In genomic region chrX:101772035-101772434, GRCm38 (mm10) we compare ENCODE assay signal across 9 mouse cellular contexts. TPM values are rescaled to one million over a fixed set of nuclear protein-coding genes. Genes with fewer than 3 reads are reported as not detected.
DNase-seq lines count a peak whose midpoint lies in the region; ATAC-seq and TF ChIP-seq lines count a peak whose summit lies in the region.
"Had no signal": no experiment of that assay in that cellular context is flagged by ENCODE, and none has a peak within 500 bp of the region (broad histone marks: within the 10 kb centered on the region; RNA-seq: fewer than 3 reads in every experiment).

No protein-coding gene starts in this region.

- peaks cover 32% of the 10 kb centered on the region for H3K27me3 ChIP-seq in kidney, embryonic 15.5 days
- no peaks in the 10 kb centered on the region for H3K27me3 ChIP-seq in G1E (ENCODE audit: insufficient read depth, low read length)
- H3K27me3 ChIP-seq: neural tube, embryonic 12.5 days had no signal

- no peak for ATAC-seq in kidney, embryonic 15.5 days (replicated peaks; ENCODE audit: low FRiP score)
- no peak for ATAC-seq in G1E (ENCODE audit: extremely low read depth, insufficient number of reproducible peaks, low FRiP score, poor library complexity, severe bottlenecking)
- no peak for ATAC-seq in monocyte, adult 5-6 weeks (replicated peaks; ENCODE audit: insufficient number of reproducible peaks, low FRiP score, low TSS enrichment, poor library complexity, severe bottlenecking)

- no peak overlapping the region for H3K27ac ChIP-seq in kidney, embryonic 15.5 days
- H3K27ac ChIP-seq: neural tube, embryonic 12.5 days had no signal

- H3K4me3 ChIP-seq in kidney, embryonic 15.5 days (replicated peaks): no peak overlapping the region
- no peak overlapping the region for H3K4me3 ChIP-seq in G1E (ENCODE audit: low read depth, low read length)
- H3K4me3 ChIP-seq: neural tube, embryonic 12.5 days had no signal

- no peaks in the 10 kb centered on the region for H3K9me3 ChIP-seq in kidney, embryonic 15.5 days (replicated peaks)
- H3K9me3 ChIP-seq in G1E (replicated peaks): no peaks in the 10 kb centered on the region
- H3K9me3 ChIP-seq: neural tube, embryonic 12.5 days had no signal

- no peak overlapping the region for H3K9ac ChIP-seq in kidney, embryonic 15.5 days
- H3K9ac ChIP-seq: neural tube, embryonic 12.5 days had no signal

- H3K36me3 ChIP-seq in kidney, embryonic 15.5 days: no peaks in the 10 kb centered on the region
- H3K36me3 ChIP-seq in G1E (replicated peaks): no peaks in the 10 kb centered on the region
- H3K36me3 ChIP-seq: neural tube, embryonic 12.5 days had no signal

- WGBS in kidney, embryonic 15.5 days: 45% methylated on average over 5 of the region's 5 CpGs

- intact Hi-C loops in heart, postnatal 14 days (cut with DNase I): loop anchor here (5.0 kb wide), 1 partner anchor 100 kb away; no protein-coding TSS in a partner anchor
- intact Hi-C loops in left cerebral cortex, postnatal 4 days (cut with DNase I): no loop called here

- peak; percentile 66 for TF ChIP-seq CTCF in G1E (IDR thresholded peaks at IDR 0.05; ENCODE audit: low read depth, low read length)

- no peaks in the 10 kb centered on the region for H3K4me1 ChIP-seq in kidney, embryonic 15.5 days
- no peaks in the 10 kb centered on the region for H3K4me1 ChIP-seq in G1E (ENCODE audit: insufficient read depth, low read depth, low read length)
- H3K4me1 ChIP-seq: neural tube, embryonic 12.5 days had no signal

- H3K4me2 ChIP-seq in kidney, embryonic 15.5 days: no peak overlapping the region
- H3K4me2 ChIP-seq: neural tube, embryonic 12.5 days had no signal

- DNase-seq in kidney, adult 11 months: peak; percentile 27
- DNase-seq in G1E (ENCODE audit: low spot score): peak; percentile 22
- peak; percentile 31 for DNase-seq in c-Kit-positive CD71-positive TER-119-negative erythroid progenitor cells, embryonic 14.5 days (ENCODE audit: low read depth)
- DNase-seq in heart, postnatal 14 days: peak; percentile 29 to 67
- peak; percentile 32 for DNase-seq in left cerebral cortex, postnatal 4 days
- peak; percentile 26 for DNase-seq in right cerebral cortex, adult 18-20 months

RNA-seq across cellular contexts. Expression of gene Gm4779, which starts 22.2 kb away (rescaled TPM):
- polyA plus RNA-seq in kidney, embryonic 15.5 days (2015; fragmentation: Nextera tagmentation; extraction: Ambion mirVana): 0.18 and 0.26 TPM in 2 replicates
- total RNA-seq in G1E (2014; fragmentation: Nextera tagmentation): not detected in 2 replicates
- not detected in 2 replicates for total RNA-seq in G1E (2017)
- polyA plus RNA-seq in G1E (2012): not detected in 2 replicates
- not detected for total RNA-seq in heart, postnatal 14 days (2021)
- under 1 TPM in 1 of 2 experiments, not detected in 1; 0.28 TPM for total RNA-seq in left cerebral cortex, postnatal 4 days (2021)
- 0.87 TPM in 1 of 3 replicates, not detected in the others for total RNA-seq in monocyte, adult 5-6 weeks (2017)

RNA-seq across cellular contexts. Expression of gene 8030474K03Rik, which starts 22.4 kb away (rescaled TPM):
- polyA plus RNA-seq in kidney, embryonic 15.5 days (2015; fragmentation: Nextera tagmentation; extraction: Ambion mirVana): 0.36 TPM in 2 replicates
- total RNA-seq in G1E (2014; fragmentation: Nextera tagmentation): not detected in 2 replicates
- not detected in 2 replicates for total RNA-seq in G1E (2017)
- polyA plus RNA-seq in G1E (2012): not detected in 2 replicates
- total RNA-seq in heart, postnatal 14 days (2021): not detected
- under 1 TPM in 1 of 2 experiments, not detected in 1; 0.34 TPM for total RNA-seq in left cerebral cortex, postnatal 4 days (2021)
- total RNA-seq in monocyte, adult 5-6 weeks (2017): not detected in 3 replicates
- polyA plus RNA-seq: neural tube, embryonic 12.5 days had no signal

RNA-seq across cellular contexts. Expression of gene Cxcr3, which starts 38.0 kb away (rescaled TPM):
- polyA plus RNA-seq in kidney, embryonic 15.5 days (2015; fragmentation: Nextera tagmentation; extraction: Ambion mirVana): 0.14 and 0.24 TPM in 2 replicates
- total RNA-seq in G1E (2014; fragmentation: Nextera tagmentation) (not detected in 2 replicates), G1E (2017) (not detected in 2 replicates)
- not detected in 2 replicates for polyA plus RNA-seq in G1E (2012)
- not detected for total RNA-seq in heart, postnatal 14 days (2021)
- not detected for total RNA-seq in left cerebral cortex, postnatal 4 days (2021)
- total RNA-seq in monocyte, adult 5-6 weeks (2017): 7.3 to 17.0 TPM (median 10.8 TPM) in 3 replicates
